Mouse (Mus musculus) layer of hippocampus, adult 11-12 months (tissue): Measurements from ENCODE around the gene Slc9a3r1.

Experiments
- DNase-seq: peaks from one replicate; pipeline ENCODE4 v3.0.0; 2022; ENCODE audit warnings: low spot score

Slc9a3r1 gene

GRCm38 (mm10) chr11:115189304-115189703 lies 26.2 kb downstream of the Slc9a3r1 start:
- no peak for DNase-seq

- DNase-seq, result peak; percentile 52
Measured at GRCm38 (mm10) chr11:115192180-115192579, 29.0 kb downstream of the Slc9a3r1 start.

- DNase-seq, result no peak
Measured at GRCm38 (mm10) chr11:115194693-115195092, 31.6 kb downstream of the Slc9a3r1 start.

- no peak for DNase-seq
Measured at GRCm38 (mm10) chr11:115195933-115196332, 32.8 kb downstream of the Slc9a3r1 start.

- DNase-seq, result no peak
Measured at GRCm38 (mm10) chr11:115197558-115197957, 34.4 kb downstream of the Slc9a3r1 start.

GRCm38 (mm10) chr11:115198932-115199384 lies 35.8 kb downstream of the Slc9a3r1 start:
- DNase-seq, result no peak

GRCm38 (mm10) chr11:115200520-115200919 lies 37.4 kb downstream of the Slc9a3r1 start:
- no peak for DNase-seq

GRCm38 (mm10) chr11:115202316-115202715 lies 39.2 kb downstream of the Slc9a3r1 start:
- DNase-seq, result peak; percentile 83

GRCm38 (mm10) chr11:115202756-115203155 lies 39.6 kb downstream of the Slc9a3r1 start:
- DNase-seq, result no peak

- DNase-seq, result no peak
Measured at GRCm38 (mm10) chr11:115208126-115208525, 45.0 kb downstream of the Slc9a3r1 start.

GRCm38 (mm10) chr11:115208776-115209732 lies 45.9 kb downstream of the Slc9a3r1 start:
- DNase-seq, result no peak

- no peak for DNase-seq
Measured at GRCm38 (mm10) chr11:115209958-115210357, 46.8 kb downstream of the Slc9a3r1 start.

- DNase-seq, result no peak
Measured at GRCm38 (mm10) chr11:115212116-115212515, 49.0 kb downstream of the Slc9a3r1 start.

- DNase-seq, result no peak
Measured at GRCm38 (mm10) chr11:115215123-115215522, 52.0 kb downstream of the Slc9a3r1 start.

- no peak for DNase-seq
Measured at GRCm38 (mm10) chr11:115217439-115218410, 54.6 kb downstream of the Slc9a3r1 start.

GRCm38 (mm10) chr11:115219263-115219662 lies 56.1 kb downstream of the Slc9a3r1 start:
- no peak for DNase-seq

GRCm38 (mm10) chr11:115219685-115220084 lies 56.5 kb downstream of the Slc9a3r1 start:
- no peak for DNase-seq

- no peak for DNase-seq
Measured at GRCm38 (mm10) chr11:115222077-115222476, 58.9 kb downstream of the Slc9a3r1 start.

- no peak for DNase-seq
Measured at GRCm38 (mm10) chr11:115222570-115222969, 59.4 kb downstream of the Slc9a3r1 start.

GRCm38 (mm10) chr11:115223451-115223850 lies 60.3 kb downstream of the Slc9a3r1 start:
- no peak for DNase-seq

- DNase-seq, result no peak
Measured at GRCm38 (mm10) chr11:115223877-115224276, 60.7 kb downstream of the Slc9a3r1 start.

GRCm38 (mm10) chr11:115224889-115225288 lies 61.7 kb downstream of the Slc9a3r1 start:
- DNase-seq, result peak; percentile 66
